Mouse (Mus musculus) intestine, embryonic 16.5 days (tissue): Measurements from ENCODE around the gene Tctex1d2. TPM values are rescaled to one million over a fixed set of nuclear protein-coding genes. Genes with fewer than 3 reads are reported as not detected.
A peak's percentile ranks its signal among the peaks of the same experiment; 100 is the strongest.

ENCODE experiments used
- ATAC-seq: fragments of 200-750 bp; cut with Nextera tagmentation; 2 replicates; pipeline ENCODE4 v1.8.0; 2017; ENCODE audit warnings: moderate TSS enrichment, moderate library complexity
- H3K27ac ChIP-seq: fragments of 300-500 bp; sonication (generic); 2 replicates; pipeline ENCODE4 v1.5.1; 2014; ENCODE audit warnings: mild to moderate bottlenecking, low read length
- H3K27me3 ChIP-seq: fragments of 300-500 bp; sonication (generic); replicated peaks from 2 replicates; pipeline ENCODE4 v1.6.1; 2014; ENCODE audit warnings: low read length, control low read depth, mixed read lengths; ENCODE audit not compliant: control insufficient read depth, insufficient read depth
- H3K36me3 ChIP-seq: fragments of 300-500 bp; sonication (generic); 2 replicates; pipeline ENCODE4 v1.6.1; 2014; ENCODE audit warnings: low read length, control low read depth; ENCODE audit not compliant: control insufficient read depth, insufficient read depth
- H3K4me1 ChIP-seq: fragments of 300-500 bp; sonication (generic); 2 replicates; pipeline ENCODE4 v1.6.1; 2014; ENCODE audit warnings: low read length, control low read depth, mixed read lengths; ENCODE audit not compliant: control insufficient read depth, insufficient read depth
- H3K4me2 ChIP-seq: fragments of 300-500 bp; sonication (generic); 2 replicates; pipeline ENCODE4 v1.6.1; 2014; ENCODE audit warnings: low read depth, low read length, control low read depth
- H3K4me3 ChIP-seq: fragments of 300-500 bp; sonication (generic); 2 replicates; pipeline ENCODE4 v1.5.1; 2014; ENCODE audit warnings: mild to moderate bottlenecking, low read length
- H3K9ac ChIP-seq: fragments of 300-500 bp; sonication (generic); 2 replicates; pipeline ENCODE4 v1.6.1; 2014; ENCODE audit warnings: low read depth, low read length
- H3K9me3 ChIP-seq: fragments of 300-500 bp; sonication (generic); 2 replicates; pipeline ENCODE4 v1.6.1; 2016; ENCODE audit warnings: low read length, control low read depth; ENCODE audit not compliant: control insufficient read depth
- WGBS: fragments of 180-500 bp; shearing (Covaris S2); extraction: QIAGEN DNeasy Blood & Tissue Kit; methylation state at CpG from one replicate; pipeline ENCODE4 v1.1.7; 2014; 5-methylcytosine and 5-hydroxymethylcytosine counted together
- polyA plus RNA-seq: library from polyadenylated mRNA; unstranded; fragments of >200 nt; fragmentation: Nextera tagmentation; extraction: Ambion mirVana; gene quantifications from 2 replicates; pipeline ENCODE4 v1.2.1, GENCODE M21; 2015

Tctex1d2 gene
- 32.5 and 34.0 TPM in 2 replicates for polyA plus RNA-seq

DNA sequence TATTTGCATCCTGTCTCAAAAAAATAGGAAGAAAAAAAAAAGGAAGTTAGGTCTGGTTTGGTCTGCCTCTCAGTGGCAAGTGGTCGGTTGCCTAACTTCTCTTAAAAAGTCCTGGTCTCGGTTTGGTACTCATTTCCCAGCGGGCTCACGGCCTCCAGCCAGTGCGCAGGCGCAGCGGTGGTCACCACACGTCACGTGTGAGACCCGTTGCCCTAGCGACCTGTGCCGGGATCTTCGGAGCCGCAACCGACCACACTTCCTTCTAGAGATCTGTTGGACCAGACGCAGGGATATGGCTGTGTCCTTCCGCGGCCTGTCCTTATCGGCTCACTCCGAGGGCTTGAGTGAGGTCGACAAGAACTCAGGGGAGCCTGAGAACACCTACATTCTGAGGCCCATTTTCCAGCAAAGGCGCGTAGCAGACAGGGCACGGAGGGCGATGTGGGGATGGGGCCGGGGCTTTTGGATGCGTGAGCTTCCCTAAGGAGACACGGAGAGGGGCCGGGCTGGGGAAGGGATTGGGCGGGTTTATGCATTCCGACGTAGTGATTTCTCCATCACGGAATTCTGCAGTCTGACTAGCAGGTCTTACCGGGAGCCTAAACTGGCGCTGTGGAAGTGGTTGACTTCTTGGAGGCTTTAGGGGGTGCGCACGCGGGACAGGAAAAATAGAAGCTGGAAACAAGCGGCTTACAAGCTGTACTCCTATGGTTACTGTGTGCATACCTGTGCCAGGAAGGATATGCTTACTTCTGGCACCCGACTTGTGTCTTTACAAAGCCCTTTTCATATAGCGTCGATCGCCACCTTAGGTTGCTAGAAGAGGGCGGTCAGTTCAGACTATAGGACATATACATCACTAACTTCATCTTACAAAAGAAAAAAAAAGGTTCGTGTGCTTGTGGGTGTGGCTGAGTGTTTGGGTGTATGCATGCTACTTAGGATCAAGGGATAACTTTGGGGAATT is at the start of gene Tctex1d2:
Gene Tctex1d2, plus strand, starts transcription at position 186 of the 967 bp plus-strand sequence.
- H3K9me3 ChIP-seq, result no peaks in the 10 kb centered on the region
- peaks cover 14% of the 10 kb centered on the region for H3K4me1 ChIP-seq
- H3K4me3 ChIP-seq, result peak within 1 kb of the TSS; percentile 69
- H3K4me2 ChIP-seq, result peak within 1 kb of the TSS; percentile 62
- H3K9ac ChIP-seq, result peak within 1 kb of the TSS; percentile 83
- H3K36me3 ChIP-seq, result no peaks in the 10 kb centered on the region
- WGBS, result under 1% methylated on average over 45 of the region's 45 CpGs
- peak within 1 kb of the TSS; percentile 91 for H3K27ac ChIP-seq
- ATAC-seq, result peak; percentile 92
- H3K27me3 ChIP-seq, result no peaks in the 10 kb centered on the region

DNA sequence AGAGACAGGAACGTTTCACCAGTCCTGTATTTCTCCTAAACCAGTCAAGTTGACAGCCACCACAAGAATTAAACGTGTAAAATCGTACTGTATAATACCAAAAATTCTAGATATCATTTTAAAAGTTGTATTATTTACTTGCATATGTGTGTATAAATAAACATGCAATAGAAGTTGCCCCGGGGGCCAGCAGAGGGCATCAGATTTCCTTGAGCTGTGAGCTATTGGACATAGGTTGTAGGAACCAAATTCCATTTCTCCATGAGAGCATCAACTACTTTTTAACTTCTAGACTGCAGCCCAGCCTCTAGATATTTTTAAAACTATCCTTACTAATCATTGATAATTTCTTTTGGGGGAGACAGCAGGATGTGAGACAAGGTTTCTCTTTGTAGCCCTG is 48.2 kb upstream of the Tctex1d2 start:
- Histone ChIP-seq H3K27me3 (no peaks in the 10 kb centered on the region), H3K4me2 (no peak overlapping the region), H3K9ac (no peak overlapping the region), H3K4me1 (no peaks in the 10 kb centered on the region), H3K4me3 (no peak overlapping the region), H3K9me3 (no peaks in the 10 kb centered on the region), H3K27ac (no peak overlapping the region), H3K36me3 (peaks cover 7% of the 10 kb centered on the region; the same call in 1 of the 2 replicates)
- ATAC-seq, result no peak
- WGBS, result 88% methylated on average over 4 of the region's 4 CpGs

DNA sequence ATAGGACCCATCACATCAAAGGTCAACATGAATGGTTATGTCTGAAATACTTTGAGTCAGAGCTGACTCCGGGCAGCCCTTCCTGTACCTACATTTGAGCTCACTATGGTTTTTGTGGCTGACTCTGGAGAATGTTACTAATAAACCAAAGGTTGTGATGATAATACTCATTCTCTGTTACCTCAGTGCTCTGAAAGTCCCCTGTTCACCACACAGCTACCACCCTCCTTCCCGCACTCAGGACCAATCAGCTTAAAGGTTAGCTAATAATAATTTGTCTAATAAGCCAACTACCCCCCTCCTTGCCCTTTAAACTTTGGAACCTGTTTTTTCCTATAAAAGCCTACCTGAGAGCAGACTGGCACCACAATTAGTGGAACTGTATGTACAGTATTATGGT is 39.9 kb upstream of the Tctex1d2 start:
- Histone ChIP-seq H3K4me3 (no peak overlapping the region), H3K4me2 (no peak overlapping the region), H3K9ac (no peak overlapping the region), H3K9me3 (no peaks in the 10 kb centered on the region), H3K27ac (no peak overlapping the region), H3K27me3 (no peaks in the 10 kb centered on the region), H3K4me1 (no peaks in the 10 kb centered on the region), H3K36me3 (peaks cover 11% of the 10 kb centered on the region; the same call in 1 of the 2 replicates)
- ATAC-seq, result peak; percentile 76
- WGBS, result 92% methylated on average over 2 of the region's 2 CpGs

DNA sequence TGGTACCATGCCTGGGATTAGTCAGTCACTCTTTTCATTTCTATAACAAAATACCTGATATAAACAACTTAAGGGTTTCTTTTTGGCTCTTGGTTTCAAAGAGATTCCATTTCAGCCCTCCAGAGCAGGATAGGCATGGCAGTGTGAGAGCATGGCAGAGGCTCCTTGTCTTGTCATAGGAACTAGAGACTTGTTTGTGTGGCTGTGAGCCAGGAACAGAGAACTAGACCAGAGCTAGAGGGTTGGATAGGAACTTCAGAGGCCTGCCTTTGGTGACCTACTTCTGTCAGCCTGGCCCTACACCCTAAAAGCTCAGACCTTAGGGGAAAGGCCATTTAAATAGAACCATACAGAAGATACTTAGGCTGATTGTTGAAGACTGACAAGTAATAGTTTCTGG is 36.6 kb upstream of the Tctex1d2 start:
- Histone ChIP-seq H3K9me3 (no peaks in the 10 kb centered on the region), H3K27me3 (no peaks in the 10 kb centered on the region), H3K9ac (no peak overlapping the region), H3K4me2 (no peak overlapping the region), H3K4me1 (no peaks in the 10 kb centered on the region), H3K36me3 (peaks cover 11% of the 10 kb centered on the region; the same call in 1 of the 2 replicates), H3K27ac (no peak overlapping the region), H3K4me3 (no peak overlapping the region)
- ATAC-seq, result no peak

DNA sequence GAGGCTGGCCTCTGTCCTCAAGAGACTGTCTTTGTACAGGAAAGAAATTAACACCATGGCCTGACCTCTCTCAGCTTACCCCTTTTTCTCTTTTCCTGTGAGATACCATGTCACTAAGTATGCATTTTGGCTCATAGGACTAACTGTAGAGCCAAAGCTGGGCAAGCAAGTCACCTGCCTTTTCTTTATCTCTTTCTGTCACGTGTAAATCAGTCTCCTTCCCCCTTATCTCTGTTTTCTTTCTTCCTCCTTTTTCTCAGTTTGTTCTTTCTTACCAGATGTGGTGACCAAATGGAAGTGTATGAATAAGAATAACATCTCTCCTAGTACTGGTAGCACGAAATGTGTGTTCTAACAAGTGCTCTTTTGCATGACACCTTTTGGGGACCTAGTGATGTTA is 34.6 kb upstream of the Tctex1d2 start:
- no peak for ATAC-seq
- WGBS, result 71% methylated on average over 2 of the region's 2 CpGs
- Histone ChIP-seq H3K27ac (no peak overlapping the region), H3K9ac (no peak overlapping the region), H3K4me2 (no peak overlapping the region), H3K9me3 (no peaks in the 10 kb centered on the region), H3K4me3 (no peak overlapping the region), H3K27me3 (no peaks in the 10 kb centered on the region), H3K36me3 (peaks cover 6% of the 10 kb centered on the region; the same call in 1 of the 2 replicates), H3K4me1 (no peaks in the 10 kb centered on the region)

DNA sequence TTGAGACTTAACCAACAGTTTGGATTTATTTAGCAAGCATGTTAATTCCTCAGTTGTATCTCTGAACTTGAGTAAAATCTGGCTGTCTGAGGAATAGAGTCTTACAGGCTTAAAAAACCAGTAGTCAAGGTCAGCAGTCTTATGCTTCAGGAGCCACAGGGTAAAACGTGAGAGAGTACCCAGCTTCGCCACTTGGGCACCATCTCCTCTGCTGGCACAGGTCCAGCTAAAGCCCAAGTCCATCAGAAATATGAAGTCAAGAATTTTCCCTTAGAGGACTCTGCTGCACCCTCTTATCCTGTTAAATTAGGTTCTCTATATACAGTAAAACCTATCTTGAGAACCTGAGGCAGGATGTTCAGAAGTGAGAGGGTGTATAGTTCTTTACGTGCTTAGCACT is 32.7 kb upstream of the Tctex1d2 start:
- Histone ChIP-seq H3K4me2 (no peak overlapping the region), H3K4me1 (no peaks in the 10 kb centered on the region), H3K9ac (no peak overlapping the region), H3K27ac (no peak overlapping the region), H3K27me3 (no peaks in the 10 kb centered on the region), H3K36me3 (0 out of 2 replicates have a peak, but pooled peaks cover 4% of the 10 kb centered on the region), H3K4me3 (no peak overlapping the region), H3K9me3 (no peaks in the 10 kb centered on the region)
- no peak for ATAC-seq
- WGBS, result 76% methylated on average over 3 of the region's 3 CpGs

DNA sequence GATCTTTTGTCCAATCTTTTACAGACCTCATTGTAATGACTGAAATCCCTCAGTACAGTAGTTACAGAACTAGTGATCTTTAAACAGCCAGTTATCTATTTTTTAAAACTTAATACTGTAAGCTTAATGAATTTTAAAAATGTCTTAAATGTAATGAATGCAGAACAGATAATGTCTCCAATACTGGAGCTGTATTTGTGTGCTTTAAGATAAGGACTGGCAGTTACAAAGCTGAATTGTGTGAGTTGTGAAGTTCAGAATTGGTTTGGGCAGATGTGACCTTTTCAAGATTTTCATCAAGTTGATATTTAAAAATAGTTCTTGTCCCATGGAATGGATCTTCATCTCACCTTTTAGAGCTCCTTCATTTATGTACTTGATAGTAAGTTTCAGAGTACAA is 30.5 kb upstream of the Tctex1d2 start:
- Histone ChIP-seq H3K4me1 (no peaks in the 10 kb centered on the region), H3K27me3 (no peaks in the 10 kb centered on the region), H3K9ac (no peak overlapping the region), H3K4me2 (no peak overlapping the region), H3K27ac (no peak overlapping the region), H3K9me3 (no peaks in the 10 kb centered on the region), H3K4me3 (no peak overlapping the region), H3K36me3 (0 out of 2 replicates have a peak, but pooled peaks cover 7% of the 10 kb centered on the region)
- ATAC-seq, result no peak

DNA sequence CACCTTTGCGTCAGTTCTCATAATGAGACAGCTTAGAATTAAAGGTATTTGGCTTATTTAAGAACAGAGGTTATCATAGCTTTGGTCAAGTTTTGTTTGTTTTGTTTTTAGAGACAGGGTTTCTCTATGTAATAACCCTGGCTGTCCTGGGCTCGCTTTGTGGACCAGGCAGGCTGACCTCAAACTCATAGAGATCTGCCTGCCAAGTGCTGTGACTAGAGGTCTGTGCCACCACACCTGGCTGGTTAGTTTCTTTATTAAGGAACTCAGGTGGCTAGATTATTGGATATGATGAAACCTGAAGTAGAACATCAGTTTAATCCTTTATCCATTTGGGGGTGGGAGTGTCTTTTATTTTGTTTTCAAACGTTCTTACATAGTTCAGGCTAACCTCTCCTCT is 29.7 kb upstream of the Tctex1d2 start:
- H3K9ac ChIP-seq, result no peak overlapping the region
- WGBS, result 86% methylated on average over 3 of the region's 3 CpGs
- H3K4me2 ChIP-seq, result no peak overlapping the region
- H3K4me1 ChIP-seq, result no peaks in the 10 kb centered on the region
- no peak overlapping the region for H3K4me3 ChIP-seq
- no peak for ATAC-seq
- no peaks in the 10 kb centered on the region for H3K9me3 ChIP-seq
- H3K36me3 ChIP-seq, result 0 out of 2 replicates have a peak, but pooled peaks cover 5% of the 10 kb centered on the region
- H3K27me3 ChIP-seq, result no peaks in the 10 kb centered on the region
- no peak overlapping the region for H3K27ac ChIP-seq

DNA sequence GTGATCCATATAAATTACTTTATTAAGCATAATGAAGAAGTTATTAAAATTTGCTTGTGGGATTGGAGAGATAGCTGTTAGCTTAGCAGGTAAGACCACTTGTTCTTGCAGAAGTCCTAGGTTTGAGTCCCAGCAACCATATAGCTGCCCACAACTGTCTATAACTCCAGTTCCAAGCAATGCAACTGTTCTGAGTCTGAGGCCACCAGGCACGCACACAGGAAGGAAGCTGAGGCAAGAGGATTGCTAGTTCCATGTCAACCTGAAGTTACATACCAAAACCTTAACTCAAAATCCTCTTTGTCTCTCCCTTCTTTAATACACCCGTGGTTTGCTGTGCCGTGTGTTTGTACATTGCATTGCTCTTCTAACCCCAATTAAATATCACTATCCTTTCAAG is 28.6 kb upstream of the Tctex1d2 start:
- H3K36me3 ChIP-seq, result 0 out of 2 replicates have a peak, but pooled peaks cover 5% of the 10 kb centered on the region
- no peaks in the 10 kb centered on the region for H3K4me1 ChIP-seq
- WGBS, result 91% methylated on average over 3 of the region's 3 CpGs
- H3K27me3 ChIP-seq, result no peaks in the 10 kb centered on the region
- no peak for ATAC-seq
- no peak overlapping the region for H3K4me2 ChIP-seq
- no peak overlapping the region for H3K4me3 ChIP-seq
- H3K27ac ChIP-seq, result no peak overlapping the region
- no peaks in the 10 kb centered on the region for H3K9me3 ChIP-seq
- no peak overlapping the region for H3K9ac ChIP-seq
